Mouse (Mus musculus) MEL-GATA-1-ER (cell line): ENCODE results near the gene Vmn1r70.

Source experiments
- DNase-seq: peaks from one replicate; pipeline ENCODE4 v3.0.0-alpha.2; 2012; ENCODE audit warnings: low read depth; ENCODE audit errors: extremely low read depth

Vmn1r70 gene

DNA sequence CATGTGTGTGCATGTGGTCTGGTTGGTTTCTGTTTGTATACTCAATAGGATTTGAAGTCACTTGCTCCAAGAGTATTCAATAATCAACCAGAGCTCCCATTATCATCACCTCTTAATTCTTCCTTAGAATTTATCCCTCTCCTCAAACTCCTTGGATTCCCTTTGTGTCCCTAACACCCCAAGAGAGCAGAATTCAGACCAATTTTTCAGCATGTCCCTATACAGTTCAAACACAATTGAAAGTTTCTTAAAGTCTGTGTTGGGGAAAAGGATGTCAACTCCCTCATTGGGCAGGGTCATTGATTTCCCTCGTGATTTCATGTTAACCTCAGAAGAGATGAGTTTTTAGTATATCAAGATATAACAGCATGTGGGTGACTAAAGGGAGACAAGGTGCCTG, at the start of gene Vmn1r70:
Gene Vmn1r70 (plus strand): TSS at position 301 of the 400 bp plus-strand sequence.
- DNase-seq = no peak

DNA sequence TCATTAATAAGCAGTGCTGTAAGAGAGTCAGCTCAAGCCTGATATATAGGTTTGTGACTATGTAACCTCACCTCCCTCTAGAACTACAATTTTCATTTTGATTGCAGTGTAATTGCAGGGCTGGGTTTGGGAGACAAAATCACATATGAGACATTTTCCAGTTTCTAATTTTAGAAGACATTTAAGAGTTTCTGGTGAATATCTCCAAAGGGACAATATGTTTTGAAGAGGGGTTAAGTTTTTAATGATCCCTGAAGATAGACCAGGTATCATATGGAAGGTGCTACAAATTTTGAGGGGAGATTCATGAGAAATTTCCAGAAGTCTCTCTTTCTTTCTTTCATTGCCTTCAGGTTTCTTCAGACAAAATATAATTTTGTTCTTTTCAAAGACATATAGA, 17.8 kb upstream of the Vmn1r70 start, which contains the start of gene Vmn1r69:
Gene Vmn1r69 (minus strand): TSS at position 101 of the 400 bp plus-strand sequence.
- DNase-seq = no peak
